Mouse (Mus musculus): ENCODE measurements around the gene Ccdc141. TPM values are rescaled to one million over a fixed set of nuclear protein-coding genes. Genes with fewer than 3 reads are reported as not detected.

Gene Ccdc141
- 2.2 and 3.0 TPM in 2 replicates for polyA plus RNA-seq (2015; fragmentation: Nextera tagmentation; extraction: Ambion mirVana)

- Histone ChIP-seq H3K36me3 (replicated peaks; ENCODE audit: insufficient read depth, low read length) (no peaks in the 10 kb centered on the region; the same call in 1 of the 2 replicates), H3K9ac (replicated peaks) (peak within 1 kb of the TSS; percentile 69), H3K27ac (ENCODE audit: low read depth) (peak within 1 kb of the TSS; percentile 94), H3K4me2 (ENCODE audit: low read depth, low read length) (peak within 1 kb of the TSS; percentile 89), H3K4me1 (ENCODE audit: insufficient read depth) (peaks cover 8% of the 10 kb centered on the region), H3K27me3 (ENCODE audit: insufficient read depth, low read length) (no peaks in the 10 kb centered on the region), H3K9me3 (ENCODE audit: low read length) (no peaks in the 10 kb centered on the region), H3K4me3 (ENCODE audit: low read depth, low read length) (peak within 1 kb of the TSS; percentile 63)
- WGBS (ENCODE audit: insufficient replicate concordance): 5% methylated on average over 5 of the region's 6 CpGs
- no peak for TF ChIP-seq CTCF (IDR thresholded peaks at IDR 0.05; ENCODE audit: low read depth)
- no peak for TF ChIP-seq EP300 (IDR thresholded peaks at IDR 0.05; ENCODE audit: low read depth)
- DNase-seq: no peak
- ATAC-seq: peak; percentile 35
These were observed at the start of gene Ccdc141 for GRCm38 (mm10) chr2:77170633-77171105. Gene Ccdc141, minus strand, starts transcription at chr2:77170636.

DNA sequence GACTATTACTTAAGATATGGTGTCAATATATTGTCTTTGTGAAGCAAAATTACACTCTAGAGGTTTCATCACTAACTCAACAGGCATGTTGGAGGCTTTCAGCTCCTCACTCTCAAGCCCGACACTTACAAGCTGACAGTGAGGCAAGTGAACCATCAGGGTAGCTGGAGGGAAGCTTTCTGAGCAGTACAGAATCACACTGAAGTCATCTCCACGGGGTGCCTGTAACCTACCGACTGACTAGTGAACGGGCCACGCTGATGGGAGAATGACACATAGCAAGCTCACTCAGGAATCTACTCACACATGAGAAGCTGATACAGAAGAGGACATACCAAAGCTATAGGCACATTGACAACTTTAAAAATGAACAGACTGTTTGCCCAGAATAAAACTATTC is 42.4 kb upstream of the Ccdc141 start:
- WGBS (ENCODE audit: insufficient replicate concordance): 80% methylated on average over 5 of the region's 5 CpGs
- no peak overlapping the region for H3K27ac ChIP-seq (ENCODE audit: low read depth)

DNA sequence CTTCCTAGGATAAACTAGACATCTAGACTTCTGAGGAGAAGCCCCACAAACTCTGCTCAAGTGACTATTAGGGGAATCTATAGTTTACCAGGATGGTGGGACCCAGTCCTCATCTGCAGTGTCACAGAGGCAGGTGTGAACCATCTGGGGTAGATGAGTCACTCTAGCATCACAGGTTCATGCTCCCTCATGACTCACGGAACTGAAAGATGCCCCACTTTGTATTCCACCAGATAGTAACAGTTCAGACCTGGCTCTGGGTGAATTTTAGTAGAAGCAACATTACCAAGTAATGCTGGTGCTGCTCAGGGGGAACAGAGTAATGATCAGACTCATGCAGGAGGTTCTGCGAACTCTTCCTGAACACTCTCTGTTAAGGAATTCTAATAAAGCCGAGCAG is 36.5 kb upstream of the Ccdc141 start:
- Histone ChIP-seq H3K9ac (replicated peaks) (no peak overlapping the region), H3K4me1 (ENCODE audit: insufficient read depth) (no peaks in the 10 kb centered on the region), H3K27me3 (ENCODE audit: insufficient read depth, low read length) (no peaks in the 10 kb centered on the region), H3K4me2 (ENCODE audit: low read depth, low read length) (no peak overlapping the region), H3K27ac (ENCODE audit: low read depth) (no peak overlapping the region), H3K36me3 (replicated peaks; ENCODE audit: insufficient read depth, low read length) (no peaks in the 10 kb centered on the region), H3K9me3 (ENCODE audit: low read length) (no peaks in the 10 kb centered on the region), H3K4me3 (ENCODE audit: low read depth, low read length) (no peak overlapping the region)
- ATAC-seq: no peak
- no peak for DNase-seq
- WGBS (ENCODE audit: insufficient replicate concordance): 84% methylated on average over 3 of the region's 3 CpGs
- TF ChIP-seq EP300 (IDR thresholded peaks at IDR 0.05; ENCODE audit: low read depth) (no peak), CTCF (IDR thresholded peaks at IDR 0.05; ENCODE audit: low read depth) (no peak)

More for the DNA sequence above, 42.4 kb upstream of the Ccdc141 start:
- TF ChIP-seq EP300 (IDR thresholded peaks at IDR 0.05; ENCODE audit: low read depth) (no peak), CTCF (IDR thresholded peaks at IDR 0.05; ENCODE audit: low read depth) (no peak)
- H3K9me3 ChIP-seq (ENCODE audit: low read length): no peaks in the 10 kb centered on the region
- ATAC-seq (no peak), DNase-seq (no peak)
- no peaks in the 10 kb centered on the region for H3K36me3 ChIP-seq (replicated peaks; ENCODE audit: insufficient read depth, low read length)
- no peak overlapping the region for H3K4me3 ChIP-seq (ENCODE audit: low read depth, low read length)
- H3K9ac ChIP-seq (replicated peaks): no peak overlapping the region
- H3K4me1 ChIP-seq (ENCODE audit: insufficient read depth): no peaks in the 10 kb centered on the region
- no peaks in the 10 kb centered on the region for H3K27me3 ChIP-seq (ENCODE audit: insufficient read depth, low read length)
- H3K4me2 ChIP-seq (ENCODE audit: low read depth, low read length): no peak overlapping the region

DNA sequence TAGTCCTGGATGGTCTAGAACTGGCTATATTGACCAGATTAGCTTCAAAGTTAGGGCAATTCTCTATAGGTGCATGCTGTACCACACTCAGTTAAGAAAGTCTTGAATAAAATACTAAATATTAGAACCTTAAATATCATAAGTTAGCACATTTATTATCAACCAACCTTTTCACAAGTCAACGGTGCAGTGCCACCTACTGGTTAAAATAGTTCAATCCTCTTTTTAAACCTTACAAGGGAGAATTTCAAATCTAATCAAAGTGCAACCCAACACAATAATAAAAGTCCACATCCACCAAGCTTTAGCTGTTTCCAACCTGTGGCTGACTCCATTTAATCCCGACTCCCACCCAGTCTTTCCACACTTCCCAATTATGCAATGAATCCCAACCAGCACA is 33.5 kb upstream of the Ccdc141 start:
- Histone ChIP-seq H3K4me2 (ENCODE audit: low read depth, low read length) (no peak overlapping the region), H3K9me3 (ENCODE audit: low read length) (no peaks in the 10 kb centered on the region), H3K4me3 (ENCODE audit: low read depth, low read length) (no peak overlapping the region), H3K27ac (ENCODE audit: low read depth) (no peak overlapping the region), H3K36me3 (replicated peaks; ENCODE audit: insufficient read depth, low read length) (no peaks in the 10 kb centered on the region), H3K9ac (replicated peaks) (no peak overlapping the region), H3K27me3 (ENCODE audit: insufficient read depth, low read length) (no peaks in the 10 kb centered on the region), H3K4me1 (ENCODE audit: insufficient read depth) (no peaks in the 10 kb centered on the region)
- ATAC-seq: no peak
- TF ChIP-seq EP300 (IDR thresholded peaks at IDR 0.05; ENCODE audit: low read depth) (no peak), CTCF (IDR thresholded peaks at IDR 0.05; ENCODE audit: low read depth) (peak; percentile 64)
- no peak for DNase-seq
- WGBS (ENCODE audit: insufficient replicate concordance): 45% methylated on average over 2 of the region's 2 CpGs

GRCm38 (mm10) chr2:77201900-77202299 is 31.5 kb upstream of the Ccdc141 start:
- DNase-seq: no peak
- Histone ChIP-seq H3K9ac (replicated peaks) (no peak overlapping the region), H3K36me3 (replicated peaks; ENCODE audit: insufficient read depth, low read length) (no peaks in the 10 kb centered on the region), H3K9me3 (ENCODE audit: low read length) (no peaks in the 10 kb centered on the region), H3K27me3 (ENCODE audit: insufficient read depth, low read length) (no peaks in the 10 kb centered on the region), H3K27ac (ENCODE audit: low read depth) (no peak overlapping the region), H3K4me3 (ENCODE audit: low read depth, low read length) (no peak overlapping the region), H3K4me2 (ENCODE audit: low read depth, low read length) (no peak overlapping the region), H3K4me1 (ENCODE audit: insufficient read depth) (no peaks in the 10 kb centered on the region)
- 89% methylated on average over 1 of the region's 1 CpGs for WGBS (ENCODE audit: insufficient replicate concordance)
- no peak for ATAC-seq
- no peak for TF ChIP-seq CTCF (IDR thresholded peaks at IDR 0.05; ENCODE audit: low read depth)
- no peak for TF ChIP-seq EP300 (IDR thresholded peaks at IDR 0.05; ENCODE audit: low read depth)

GRCm38 (mm10) chr2:77200958-77201614 is 30.6 kb upstream of the Ccdc141 start:
- Histone ChIP-seq H3K4me2 (ENCODE audit: low read depth, low read length) (no peak overlapping the region), H3K9me3 (ENCODE audit: low read length) (no peaks in the 10 kb centered on the region), H3K36me3 (replicated peaks; ENCODE audit: insufficient read depth, low read length) (no peaks in the 10 kb centered on the region), H3K4me3 (ENCODE audit: low read depth, low read length) (no peak overlapping the region), H3K27ac (ENCODE audit: low read depth) (no peak overlapping the region), H3K27me3 (ENCODE audit: insufficient read depth, low read length) (no peaks in the 10 kb centered on the region), H3K4me1 (ENCODE audit: insufficient read depth) (no peaks in the 10 kb centered on the region), H3K9ac (replicated peaks) (no peak overlapping the region)
- ATAC-seq: no peak
- peak; percentile 23 for DNase-seq
- WGBS (ENCODE audit: insufficient replicate concordance): 77% methylated on average over 5 of the region's 5 CpGs
- no peak for TF ChIP-seq CTCF (IDR thresholded peaks at IDR 0.05; ENCODE audit: low read depth)
- no peak for TF ChIP-seq EP300 (IDR thresholded peaks at IDR 0.05; ENCODE audit: low read depth)

Data from liver, postnatal 0 days (tissue).